Mouse (Mus musculus) kidney, adult 11 months (tissue): ENCODE measurements around the gene Ctsl.
A peak's percentile ranks its signal among the peaks of the same experiment; 100 is the strongest.

Source experiments
- DNase-seq: peaks from one replicate; pipeline ENCODE4 v3.0.0; 2022

The Ctsl gene

GRCm38 (mm10) chr13:64312024-64312915 lies 58.4 kb downstream of the Ctsl start, which contains the start of gene Aaed1:
TSS of gene Aaed1 (minus strand) at chr13:64312710.
- DNase-seq: peak; percentile 89

- DNase-seq: no peak
These were observed 59.4 kb downstream of the Ctsl start for GRCm38 (mm10) chr13:64311266-64311665.

GRCm38 (mm10) chr13:64310585-64310984 lies 60.1 kb downstream of the Ctsl start:
- DNase-seq: no peak

- DNase-seq: no peak
These were observed 60.8 kb downstream of the Ctsl start for GRCm38 (mm10) chr13:64309842-64310241.
